Mouse (Mus musculus) liver, adult 2 months (tissue): ENCODE results near the gene Trpc4. TPM values are rescaled to one million over a fixed set of nuclear protein-coding genes. Genes with fewer than 3 reads are reported as not detected.

Experiments used
- DNase-seq: peaks from one replicate; pipeline ENCODE4 v3.0.0-alpha.2; 2011; ENCODE audit warnings: low read depth, low spot score; ENCODE audit errors: extremely low read depth
- H3K27ac ChIP-seq: fragments of 200-500 bp; replicated peaks from 2 replicates; pipeline ENCODE4 v1.5.1; 2012; ENCODE audit warnings: low read depth, mild to moderate bottlenecking, control low read depth, inconsistent platforms, low read length; ENCODE audit not compliant: insufficient read depth
- H3K27me3 ChIP-seq: fragments of 200-500 bp; 2 replicates; pipeline ENCODE4 v1.6.1; 2012; ENCODE audit warnings: mild to moderate bottlenecking, moderate library complexity, low read length, inconsistent platforms; ENCODE audit not compliant: control insufficient read depth, insufficient read depth
- H3K36me3 ChIP-seq: fragments of 200-500 bp; 2 replicates; pipeline ENCODE4 v1.6.1; 2012; ENCODE audit warnings: low read length, inconsistent platforms; ENCODE audit not compliant: control insufficient read depth, insufficient read depth
- H3K4me1 ChIP-seq: fragments of 200-500 bp; 2 replicates; pipeline ENCODE4 v1.6.1; 2011; ENCODE audit warnings: low read length; ENCODE audit not compliant: control insufficient read depth, insufficient read depth
- H3K4me3 ChIP-seq: fragments of 200-500 bp; 2 replicates; pipeline ENCODE4 v1.5.1; 2011; ENCODE audit warnings: low read depth, mild to moderate bottlenecking, control low read depth, low read length, moderate library complexity; ENCODE audit not compliant: insufficient read depth
- H3K79me2 ChIP-seq: fragments of 200-500 bp; 2 replicates; pipeline ENCODE4 v1.6.1; 2012; ENCODE audit warnings: inconsistent platforms, mild to moderate bottlenecking, low read length, moderate library complexity; ENCODE audit not compliant: control insufficient read depth, insufficient read depth
- H3K9ac ChIP-seq: fragments of 200-500 bp; 2 replicates; pipeline ENCODE4 v1.6.1; 2012; ENCODE audit warnings: low read depth, mild to moderate bottlenecking, control low read depth, inconsistent platforms, low read length
- CTCF ChIP-seq: fragments of 200-500 bp; IDR thresholded peaks from 2 replicates; pipeline ENCODE4 v1.5.1; 2011; ENCODE audit warnings: low read depth, low read length, control low read depth
- POLR2A ChIP-seq: fragments of 200-500 bp; IDR thresholded peaks from 2 replicates; pipeline ENCODE4 v1.6.1; 2011; ENCODE audit warnings: low read length, control low read depth; ENCODE audit not compliant: insufficient read depth; ENCODE audit errors: extremely low read depth
- WGBS: fragments of 180-500 bp; shearing (Covaris S2); methylation state at CpG from one replicate; pipeline ENCODE4 v1.1.7; 2018; 5-methylcytosine and 5-hydroxymethylcytosine counted together
- polyA plus RNA-seq: library from polyadenylated mRNA; depleted of rRNA; stranded (reverse); fragments of >200 nt; gene quantifications from 2 replicates; pipeline ENCODE4 v1.2.3, GENCODE M21; 2012
- total RNA-seq: library from RNA; depleted of rRNA; stranded (reverse); fragments of >200 nt; gene quantifications from 2 replicates; pipeline ENCODE4 v1.2.3, GENCODE M21; 2014

Gene Trpc4
- total and polyA plus RNA-seq, 2 experiments, result not detected

GRCm38 (mm10) chr3:54210112-54210511, 54.3 kb downstream of the Trpc4 start:
- H3K4me1 ChIP-seq, result no peaks in the 10 kb centered on the region
- no peak overlapping the region for H3K9ac ChIP-seq
- no peak overlapping the region for H3K4me3 ChIP-seq
- no peaks in the 10 kb centered on the region for H3K27me3 ChIP-seq
- no peaks in the 10 kb centered on the region for H3K36me3 ChIP-seq
- H3K27ac ChIP-seq, result no peak overlapping the region
- no peak for TF ChIP-seq POLR2A
- TF ChIP-seq CTCF, result no peak
- 55% methylated on average over 3 of the region's 3 CpGs for WGBS
- no peak for DNase-seq
- no peaks in the 10 kb centered on the region for H3K79me2 ChIP-seq

GRCm38 (mm10) chr3:54211441-54211840, 55.6 kb downstream of the Trpc4 start:
- no peaks in the 10 kb centered on the region for H3K27me3 ChIP-seq
- WGBS, result 75% methylated on average over 1 of the region's 1 CpGs
- no peak overlapping the region for H3K9ac ChIP-seq
- H3K27ac ChIP-seq, result no peak overlapping the region
- H3K79me2 ChIP-seq, result no peaks in the 10 kb centered on the region
- no peak for DNase-seq
- TF ChIP-seq POLR2A, result no peak
- no peak for TF ChIP-seq CTCF
- H3K4me1 ChIP-seq, result no peaks in the 10 kb centered on the region
- H3K36me3 ChIP-seq, result no peaks in the 10 kb centered on the region
- H3K4me3 ChIP-seq, result no peak overlapping the region

GRCm38 (mm10) chr3:54222549-54222948, 66.7 kb downstream of the Trpc4 start:
- no peak for DNase-seq
- no peak overlapping the region for H3K27ac ChIP-seq
- no peaks in the 10 kb centered on the region for H3K79me2 ChIP-seq
- H3K4me1 ChIP-seq, result no peaks in the 10 kb centered on the region
- no peak overlapping the region for H3K4me3 ChIP-seq
- WGBS, result 84% methylated on average over 8 of the region's 8 CpGs
- no peaks in the 10 kb centered on the region for H3K36me3 ChIP-seq
- H3K27me3 ChIP-seq, result no peaks in the 10 kb centered on the region
- no peak overlapping the region for H3K9ac ChIP-seq
- TF ChIP-seq POLR2A (no peak), CTCF (no peak)

GRCm38 (mm10) chr3:54228463-54228862, 72.6 kb downstream of the Trpc4 start:
- Histone ChIP-seq H3K4me3 (no peak overlapping the region), H3K27me3 (no peaks in the 10 kb centered on the region), H3K36me3 (no peaks in the 10 kb centered on the region), H3K27ac (no peak overlapping the region), H3K4me1 (no peaks in the 10 kb centered on the region), H3K9ac (no peak overlapping the region), H3K79me2 (no peaks in the 10 kb centered on the region)
- DNase-seq, result no peak
- WGBS, result 79% methylated on average over 4 of the region's 4 CpGs
- no peak for TF ChIP-seq CTCF
- no peak for TF ChIP-seq POLR2A

- H3K27me3 ChIP-seq, result no peaks in the 10 kb centered on the region
- no peak overlapping the region for H3K9ac ChIP-seq
- no peak overlapping the region for H3K4me3 ChIP-seq
- no peaks in the 10 kb centered on the region for H3K36me3 ChIP-seq
- H3K4me1 ChIP-seq, result no peaks in the 10 kb centered on the region
- TF ChIP-seq CTCF (no peak), POLR2A (no peak)
- WGBS, result 15% methylated on average over 5 of the region's 5 CpGs
- H3K79me2 ChIP-seq, result no peaks in the 10 kb centered on the region
- no peak overlapping the region for H3K27ac ChIP-seq
- peak; percentile 90 for DNase-seq
These were observed 83.1 kb downstream of the Trpc4 start for GRCm38 (mm10) chr3:54238891-54239290.

- Histone ChIP-seq H3K36me3 (no peaks in the 10 kb centered on the region), H3K9ac (no peak overlapping the region), H3K27me3 (no peaks in the 10 kb centered on the region), H3K4me1 (no peaks in the 10 kb centered on the region), H3K79me2 (no peaks in the 10 kb centered on the region), H3K27ac (no peak overlapping the region), H3K4me3 (no peak overlapping the region)
- no peak for DNase-seq
- TF ChIP-seq CTCF, result no peak
- no peak for TF ChIP-seq POLR2A
- 89% methylated on average over 7 of the region's 7 CpGs for WGBS
These were observed 83.6 kb downstream of the Trpc4 start for GRCm38 (mm10) chr3:54239426-54239825.
